Mouse (Mus musculus): ENCODE data around the gene Dyrk2. TPM values are rescaled to one million over a fixed set of nuclear protein-coding genes. Genes with fewer than 3 reads are reported as not detected.

Gene Dyrk2
- total and polyA plus RNA-seq, 3 experiments, result 9.8 to 29.0 (median 14.7) TPM

- Histone ChIP-seq H3K4me1 (ENCODE audit: insufficient read depth, low read depth, low read length) (peaks cover 29% of the 10 kb centered on the region), H3K36me3 (replicated peaks) (peaks cover 65% of the 10 kb centered on the region), H3K4me3 (ENCODE audit: low read depth, low read length) (no peak overlapping the region), H3K9me3 (replicated peaks) (peaks cover 10% of the 10 kb centered on the region), H3K27me3 (ENCODE audit: insufficient read depth, low read length) (peaks cover 5% of the 10 kb centered on the region)
- no peak for ATAC-seq (ENCODE audit: extremely low read depth, insufficient number of reproducible peaks, low FRiP score, poor library complexity, severe bottlenecking)
- DNase-seq (ENCODE audit: low spot score), result no peak
- TF ChIP-seq POLR2AphosphoS5 (IDR thresholded peaks at IDR 0.05; ENCODE audit: insufficient replicate concordance, low read depth, low read length), result no peak
- TF ChIP-seq GATA1 (IDR thresholded peaks at IDR 0.05; ENCODE audit: borderline replicate concordance, low read length), result no peak
- no peak for TF ChIP-seq TAL1 (conservative IDR thresholded peaks at IDR 0.05; ENCODE audit: low read depth, low read length)
- TF ChIP-seq GATA2 (IDR thresholded peaks at IDR 0.05; ENCODE audit: borderline replicate concordance, low read depth, low read length), result no peak
- no peak for TF ChIP-seq CTCF (IDR thresholded peaks at IDR 0.05; ENCODE audit: low read depth, low read length)
Observed at GRCm38 (mm10) chr10:118864976-118865375, 5.0 kb downstream of the Dyrk2 start.

- H3K27me3 ChIP-seq (ENCODE audit: insufficient read depth, low read length), result no peaks in the 10 kb centered on the region
- H3K36me3 ChIP-seq (replicated peaks), result peaks cover 79% of the 10 kb centered on the region
- no peak overlapping the region for H3K4me3 ChIP-seq (ENCODE audit: low read depth, low read length)
- peaks cover 13% of the 10 kb centered on the region for H3K9me3 ChIP-seq (replicated peaks)
- ATAC-seq (ENCODE audit: extremely low read depth, insufficient number of reproducible peaks, low FRiP score, poor library complexity, severe bottlenecking) (no peak), DNase-seq (ENCODE audit: low spot score) (no peak)
- TF ChIP-seq TAL1 (conservative IDR thresholded peaks at IDR 0.05; ENCODE audit: low read depth, low read length) (no peak), POLR2AphosphoS5 (IDR thresholded peaks at IDR 0.05; ENCODE audit: insufficient replicate concordance, low read depth, low read length) (no peak), GATA1 (IDR thresholded peaks at IDR 0.05; ENCODE audit: borderline replicate concordance, low read length) (no peak), GATA2 (IDR thresholded peaks at IDR 0.05; ENCODE audit: borderline replicate concordance, low read depth, low read length) (no peak), CTCF (IDR thresholded peaks at IDR 0.05; ENCODE audit: low read depth, low read length) (no peak)
- peaks cover 22% of the 10 kb centered on the region for H3K4me1 ChIP-seq (ENCODE audit: insufficient read depth, low read depth, low read length)
Observed at GRCm38 (mm10) chr10:118863611-118864010, 6.4 kb downstream of the Dyrk2 start.

DNA sequence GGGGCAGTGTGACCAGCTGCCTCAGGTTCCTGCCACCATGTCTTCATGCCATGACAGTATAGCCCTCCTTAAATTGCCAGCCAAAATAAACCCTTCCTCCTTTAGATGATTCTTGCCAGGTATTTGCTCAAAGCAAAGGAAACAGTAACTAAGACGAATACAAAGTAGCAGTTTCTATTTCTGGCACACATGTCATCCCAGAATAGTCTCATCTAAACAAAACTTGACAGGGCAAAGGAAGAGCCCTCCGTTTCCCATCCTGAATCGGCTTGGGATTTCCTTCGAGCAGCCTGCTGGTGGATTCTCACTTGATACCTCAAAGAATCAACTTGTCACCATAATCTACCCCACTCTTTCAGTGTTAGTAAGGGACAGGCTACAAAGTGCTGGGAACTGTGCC, 7.8 kb downstream of the Dyrk2 start:
- ATAC-seq (ENCODE audit: extremely low read depth, insufficient number of reproducible peaks, low FRiP score, poor library complexity, severe bottlenecking) (no peak), DNase-seq (ENCODE audit: low spot score) (no peak)
- Histone ChIP-seq H3K9me3 (replicated peaks) (peaks cover 13% of the 10 kb centered on the region), H3K4me1 (ENCODE audit: insufficient read depth, low read depth, low read length) (peaks cover 19% of the 10 kb centered on the region), H3K36me3 (replicated peaks) (peaks cover 84% of the 10 kb centered on the region), H3K27me3 (ENCODE audit: insufficient read depth, low read length) (no peaks in the 10 kb centered on the region), H3K4me3 (ENCODE audit: low read depth, low read length) (no peak overlapping the region)
- no peak for TF ChIP-seq CTCF (IDR thresholded peaks at IDR 0.05; ENCODE audit: low read depth, low read length)
- TF ChIP-seq TAL1 (conservative IDR thresholded peaks at IDR 0.05; ENCODE audit: low read depth, low read length), result no peak
- TF ChIP-seq GATA2 (IDR thresholded peaks at IDR 0.05; ENCODE audit: borderline replicate concordance, low read depth, low read length), result no peak
- TF ChIP-seq POLR2AphosphoS5 (IDR thresholded peaks at IDR 0.05; ENCODE audit: insufficient replicate concordance, low read depth, low read length), result no peak
- no peak for TF ChIP-seq GATA1 (IDR thresholded peaks at IDR 0.05; ENCODE audit: borderline replicate concordance, low read length)

DNA sequence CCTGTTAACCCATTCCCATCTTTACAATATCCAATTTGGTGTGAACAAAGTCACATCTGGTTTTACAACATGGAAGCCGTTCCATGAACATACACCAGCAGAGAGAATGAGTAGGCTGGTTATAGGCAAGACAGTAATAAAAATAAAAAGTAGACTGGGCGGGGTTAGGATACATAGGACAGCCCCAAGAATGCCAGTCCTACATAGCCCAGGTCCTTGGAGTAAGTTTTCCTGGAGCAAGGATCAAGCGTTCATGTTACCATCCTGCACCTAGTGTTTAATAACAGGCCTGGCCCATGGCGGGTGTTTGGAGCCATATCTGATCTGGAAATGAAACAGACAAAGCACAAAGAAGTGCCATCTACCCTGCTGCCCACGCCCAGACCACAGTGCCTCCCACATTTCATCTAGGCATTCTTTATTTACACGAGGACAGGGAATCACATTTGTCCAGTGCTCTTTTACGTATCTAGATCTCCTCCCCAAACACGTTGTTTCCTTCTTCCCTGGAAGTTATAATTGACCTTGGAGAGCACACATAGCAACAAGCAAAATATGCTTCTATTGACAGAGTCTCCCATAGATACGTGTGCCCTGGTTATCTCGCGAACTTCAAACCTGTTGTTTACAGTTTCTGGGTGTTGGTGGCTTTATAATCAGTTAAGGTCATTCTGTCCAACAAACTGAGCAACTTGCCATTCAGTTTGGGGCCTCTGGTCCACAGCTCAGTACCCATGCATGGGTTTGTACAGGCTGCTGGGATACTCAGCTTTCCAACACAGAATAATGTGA, 8.6 kb downstream of the Dyrk2 start:
- ATAC-seq (ENCODE audit: extremely low read depth, insufficient number of reproducible peaks, low FRiP score, poor library complexity, severe bottlenecking) (no peak), DNase-seq (ENCODE audit: low spot score) (no peak)
- TF ChIP-seq GATA2 (IDR thresholded peaks at IDR 0.05; ENCODE audit: borderline replicate concordance, low read depth, low read length), result no peak
- TF ChIP-seq POLR2AphosphoS5 (IDR thresholded peaks at IDR 0.05; ENCODE audit: insufficient replicate concordance, low read depth, low read length), result no peak
- no peak for TF ChIP-seq CTCF (IDR thresholded peaks at IDR 0.05; ENCODE audit: low read depth, low read length)
- TF ChIP-seq TAL1 (conservative IDR thresholded peaks at IDR 0.05; ENCODE audit: low read depth, low read length), result no peak
- TF ChIP-seq GATA1 (IDR thresholded peaks at IDR 0.05; ENCODE audit: borderline replicate concordance, low read length), result no peak
- H3K9me3 ChIP-seq (replicated peaks), result peaks cover 13% of the 10 kb centered on the region
- H3K4me3 ChIP-seq (ENCODE audit: low read depth, low read length), result no peak overlapping the region
- no peaks in the 10 kb centered on the region for H3K27me3 ChIP-seq (ENCODE audit: insufficient read depth, low read length)
- peaks cover 87% of the 10 kb centered on the region for H3K36me3 ChIP-seq (replicated peaks)
- peaks cover 11% of the 10 kb centered on the region for H3K4me1 ChIP-seq (ENCODE audit: insufficient read depth, low read depth, low read length)

GRCm38 (mm10) chr10:118859655-118860054, 10.4 kb downstream of the Dyrk2 start:
- H3K4me3 ChIP-seq (ENCODE audit: low read depth, low read length), result no peak overlapping the region
- peaks cover 83% of the 10 kb centered on the region for H3K36me3 ChIP-seq (replicated peaks)
- H3K4me1 ChIP-seq (ENCODE audit: insufficient read depth, low read depth, low read length), result peaks cover 8% of the 10 kb centered on the region
- no peak for DNase-seq (ENCODE audit: low spot score)
- no peak for TF ChIP-seq TAL1 (conservative IDR thresholded peaks at IDR 0.05; ENCODE audit: low read depth, low read length)
- no peak for TF ChIP-seq CTCF (IDR thresholded peaks at IDR 0.05; ENCODE audit: low read depth, low read length)
- peaks cover 13% of the 10 kb centered on the region for H3K9me3 ChIP-seq (replicated peaks)
- no peaks in the 10 kb centered on the region for H3K27me3 ChIP-seq (ENCODE audit: insufficient read depth, low read length)
- no peak for ATAC-seq (ENCODE audit: extremely low read depth, insufficient number of reproducible peaks, low FRiP score, poor library complexity, severe bottlenecking)

DNA sequence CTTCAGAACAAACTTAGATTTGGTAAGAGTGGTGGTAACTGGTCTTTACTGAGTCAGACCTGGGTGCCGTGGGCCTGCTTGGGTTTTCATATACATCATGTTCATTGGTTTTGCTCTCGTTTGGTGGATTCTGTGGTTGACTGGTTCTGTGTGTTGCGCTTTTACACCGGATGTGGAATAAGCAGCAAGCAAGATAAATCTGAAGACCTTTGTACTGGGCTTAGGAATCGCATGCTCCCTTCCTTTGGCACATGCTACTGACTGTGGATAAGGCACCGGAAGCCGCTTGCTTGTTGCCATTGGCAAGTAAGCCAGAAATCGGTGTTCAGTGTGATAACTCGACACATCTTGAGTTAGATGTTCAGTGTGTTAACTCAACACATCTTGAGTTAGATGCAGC, 15.4 kb downstream of the Dyrk2 start:
- H3K4me3 ChIP-seq (ENCODE audit: low read depth, low read length), result no peak overlapping the region
- TF ChIP-seq GATA1 (IDR thresholded peaks at IDR 0.05; ENCODE audit: borderline replicate concordance, low read length), result no peak
- TF ChIP-seq TAL1 (conservative IDR thresholded peaks at IDR 0.05; ENCODE audit: low read depth, low read length), result no peak
- no peak for TF ChIP-seq CTCF (IDR thresholded peaks at IDR 0.05; ENCODE audit: low read depth, low read length)
- TF ChIP-seq GATA2 (IDR thresholded peaks at IDR 0.05; ENCODE audit: borderline replicate concordance, low read depth, low read length), result no peak
- no peak for TF ChIP-seq POLR2AphosphoS5 (IDR thresholded peaks at IDR 0.05; ENCODE audit: insufficient replicate concordance, low read depth, low read length)
- peaks cover 8% of the 10 kb centered on the region; the same call in 1 of the 2 replicates for H3K4me1 ChIP-seq (ENCODE audit: insufficient read depth, low read depth, low read length)
- H3K36me3 ChIP-seq (replicated peaks), result peaks cover 34% of the 10 kb centered on the region
- DNase-seq (ENCODE audit: low spot score), result no peak
- no peak for ATAC-seq (ENCODE audit: extremely low read depth, insufficient number of reproducible peaks, low FRiP score, poor library complexity, severe bottlenecking)
- no peaks in the 10 kb centered on the region for H3K27me3 ChIP-seq (ENCODE audit: insufficient read depth, low read length)
- no peaks in the 10 kb centered on the region; the same call in 1 of the 2 replicates for H3K9me3 ChIP-seq (replicated peaks)

Measured in G1E (cell line).